ENCODE assay signal across 9 mouse cellular contexts in genomic region chr4:116491119-116491536, GRCm38 (mm10). TPM values are rescaled to one million over a fixed set of nuclear protein-coding genes. Genes with fewer than 3 reads are reported as not detected.
DNase-seq lines count a peak whose midpoint lies in the region; ATAC-seq and TF ChIP-seq lines count a peak whose summit lies in the region.
"Had no signal": no experiment of that assay in that cellular context is flagged by ENCODE, and none has a peak within 500 bp of the region (broad histone marks: within the 10 kb centered on the region; RNA-seq: fewer than 3 reads in every experiment).

No protein-coding gene starts in this region.

- H3K27me3 ChIP-seq in lung, embryonic 14.5 days (ENCODE audit: insufficient read depth, low read length) = no peaks in the 10 kb centered on the region
- no peaks in the 10 kb centered on the region for H3K27me3 ChIP-seq in limb, embryonic 10.5 days (ENCODE audit: low read depth, poor library complexity, severe bottlenecking)
- H3K27me3 ChIP-seq: Patski had no signal

- no peaks in the 10 kb centered on the region; the same call in 1 of the 2 replicates for H3K9me3 ChIP-seq in lung, embryonic 14.5 days (ENCODE audit: low read depth, low read length)
- H3K9me3 ChIP-seq in limb, embryonic 10.5 days (replicated peaks) = no peaks in the 10 kb centered on the region

- peak; percentile 85 for ATAC-seq in lung, embryonic 14.5 days (ENCODE audit: insufficient read depth)
- ATAC-seq: Patski had no signal

- H3K4me3 ChIP-seq in lung, embryonic 14.5 days (ENCODE audit: low read depth, low read length) = no peak overlapping the region
- no peak overlapping the region for H3K4me3 ChIP-seq in limb, embryonic 10.5 days

- H3K36me3 ChIP-seq in lung, embryonic 14.5 days (ENCODE audit: insufficient read depth) = no peaks in the 10 kb centered on the region
- H3K36me3 ChIP-seq in limb, embryonic 10.5 days = no peaks in the 10 kb centered on the region

- peaks cover 17% of the 10 kb centered on the region for H3K4me1 ChIP-seq in lung, embryonic 14.5 days (ENCODE audit: insufficient read depth)
- no peaks in the 10 kb centered on the region for H3K4me1 ChIP-seq in limb, embryonic 10.5 days

- whole genome bisulfite sequencing in lung, embryonic 14.5 days = 30% methylated on average over 2 of the region's 2 CpGs
- 81% methylated on average over 2 of the region's 2 CpGs for WGBS in limb, embryonic 10.5 days

- no peak overlapping the region for H3K9ac ChIP-seq in lung, embryonic 14.5 days

- H3K27ac ChIP-seq in lung, embryonic 14.5 days (ENCODE audit: low read depth) = peak overlapping the region; percentile 86
- no peak overlapping the region for H3K27ac ChIP-seq in limb, embryonic 10.5 days

- no peak overlapping the region for H3K4me2 ChIP-seq in lung, embryonic 14.5 days

- peak; percentile 7 to 22 for DNase-seq in layer of hippocampus, postnatal 14 days (ENCODE audit: low spot score in 2 of 2)
- no peak for DNase-seq in layer of hippocampus, adult 18-20 months (ENCODE audit: low spot score in 2 of 2)
- DNase-seq in adrenal gland, postnatal 25 days = peak; percentile 61
- DNase-seq in heart, postnatal 14 days = peak; percentile 26 to 41
- DNase-seq in lung, embryonic 14.5 days = peak; percentile 81
- DNase-seq in testis, postnatal 10 days (ENCODE audit: low spot score) = no peak
- no peak for DNase-seq in MN1 (ENCODE audit: low spot score)
- no peak for DNase-seq in limb, embryonic 10.5 days (ENCODE audit: low spot score)

- intact Hi-C loops in heart, postnatal 14 days (cut with DNase I) = no loop called here

- TF ChIP-seq CTCF in lung, embryonic 14.5 days (IDR thresholded peaks at IDR 0.05; ENCODE audit: low read depth) = no peak

RNA-seq across cellular contexts. Expression of gene Ipp, which starts 16.2 kb away (rescaled TPM):
- 10 to 100 TPM; 20.1 to 20.7 TPM for total RNA-seq in layer of hippocampus, postnatal 14 days (2021)
- 10 to 100 TPM; 17.1 to 19.4 TPM for total RNA-seq in layer of hippocampus, adult 18-20 months (2021)
- total RNA-seq in adrenal gland, postnatal 25 days (2021) = 14.8 and 22.1 TPM in 2 replicates
- 10 to 100 TPM; 14.7 to 15.6 TPM for total RNA-seq in heart, postnatal 14 days (2021)
- 3.4 and 3.8 TPM in 2 replicates for polyA plus RNA-seq in lung, embryonic 14.5 days (2014; fragmentation: Nextera tagmentation; extraction: Ambion mirVana)
- 15.2 and 19.1 TPM in 2 replicates for polyA plus RNA-seq in limb, embryonic 10.5 days (2016; fragmentation: Nextera tagmentation; extraction: Ambion mirVana)

RNA-seq across cellular contexts. Expression of gene Mast2, which starts 27.1 kb away (rescaled TPM):
- total RNA-seq in layer of hippocampus, postnatal 14 days (2021) = 100 to 1,000 TPM; 100 to 104 TPM
- total RNA-seq in layer of hippocampus, adult 18-20 months (2021) = 10 to 100 TPM; 94.1 to 97.6 TPM
- 40.7 and 46.7 TPM in 2 replicates for total RNA-seq in adrenal gland, postnatal 25 days (2021)
- 100 to 1,000 TPM in 1 of 2 experiments, 10 to 100 TPM in 1; 96.5 to 104 TPM for total RNA-seq in heart, postnatal 14 days (2021)
- 33.6 and 37.3 TPM in 2 replicates for polyA plus RNA-seq in lung, embryonic 14.5 days (2014; fragmentation: Nextera tagmentation; extraction: Ambion mirVana)
- 16.3 and 19.2 TPM in 2 replicates for polyA plus RNA-seq in limb, embryonic 10.5 days (2016; fragmentation: Nextera tagmentation; extraction: Ambion mirVana)

Comparison
In these comparisons a context has a peak if more than half of its experiments do, and no peak if none do; other contexts are left out.
1. DNase-seq: peak in layer of hippocampus, postnatal 14 days (2 of 2), adrenal gland, postnatal 25 days (single experiment), heart, postnatal 14 days (2 of 2) and lung, embryonic 14.5 days (single experiment); none in layer of hippocampus, adult 18-20 months (0 of 2), testis, postnatal 10 days (single experiment), MN1 (single experiment) and limb, embryonic 10.5 days (single experiment).